Mouse (Mus musculus) fibroblast of lung, adult 2 months (primary cell): ENCODE results near the gene Thbd.
A peak's percentile ranks its signal among the peaks of the same experiment; 100 is the strongest.

Experiments used
- DNase-seq: peaks from one replicate; pipeline ENCODE4 v3.0.0-alpha.2; 2011; ENCODE audit warnings: low read depth

Gene Thbd

DNA sequence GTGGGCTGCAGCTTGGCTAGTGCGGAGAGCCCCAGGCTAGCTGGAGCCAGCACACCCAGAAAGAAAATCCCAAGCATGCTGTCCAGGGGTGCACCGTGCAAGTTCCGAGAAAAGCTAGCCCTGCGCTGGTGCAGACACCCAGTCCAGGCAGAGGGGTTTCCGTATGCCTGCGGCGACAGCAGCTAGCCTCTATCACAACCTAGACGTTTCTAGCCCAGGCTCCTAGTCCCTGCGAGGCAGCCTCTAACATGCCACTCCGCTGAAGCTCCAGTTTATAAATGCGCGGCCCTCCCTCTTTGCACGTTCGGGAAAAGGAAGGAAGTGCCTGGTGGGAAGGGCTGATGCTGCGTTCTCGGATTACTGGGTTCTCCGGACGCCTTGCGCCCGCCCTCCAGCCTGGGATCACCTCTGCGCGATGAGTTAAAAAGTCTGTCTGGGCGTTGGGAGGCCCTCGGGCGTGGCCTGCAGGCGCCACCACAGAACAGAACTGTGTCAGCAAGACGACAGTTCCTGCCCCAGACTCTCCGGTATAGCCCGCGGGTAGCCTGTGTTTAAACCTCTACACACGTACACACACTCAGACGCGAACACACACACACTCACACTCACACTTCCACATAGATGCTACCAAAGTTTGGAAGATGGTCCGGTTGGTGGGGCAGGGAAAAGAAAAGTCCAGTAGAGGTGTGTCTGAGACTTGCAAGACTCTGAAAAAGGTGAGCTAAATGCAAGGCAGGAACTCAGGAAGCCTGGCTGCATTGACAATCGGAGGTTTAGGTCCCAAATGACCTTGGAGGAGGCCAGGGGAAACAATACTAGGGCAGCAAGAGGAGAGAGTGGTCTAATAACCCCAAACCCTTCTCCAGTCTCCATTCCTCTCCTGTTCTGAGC is at the start of gene Thbd:
TSS of gene Thbd (minus strand) at position 319 of the 891 bp plus-strand sequence.
- no peak for DNase-seq

DNA sequence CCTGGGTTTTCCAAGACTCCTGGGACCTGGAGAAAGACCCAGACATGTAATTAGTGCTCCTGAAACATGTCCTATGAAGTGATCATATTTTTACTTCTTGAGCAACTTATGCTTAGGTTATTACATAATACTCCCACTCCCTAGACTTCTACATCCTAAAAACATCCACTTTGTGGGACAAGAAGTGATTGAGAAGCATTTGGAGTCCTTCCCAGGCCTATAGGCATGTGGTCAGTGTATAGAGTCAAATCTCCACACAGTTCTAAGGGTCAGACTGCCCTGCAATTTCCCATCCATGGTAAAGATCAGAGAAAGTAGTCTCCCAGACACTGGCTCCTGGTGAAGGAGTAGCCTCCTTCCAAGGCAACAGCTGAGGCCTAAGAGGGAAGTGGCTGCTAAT is 47.4 kb upstream of the Thbd start:
- no peak for DNase-seq

DNA sequence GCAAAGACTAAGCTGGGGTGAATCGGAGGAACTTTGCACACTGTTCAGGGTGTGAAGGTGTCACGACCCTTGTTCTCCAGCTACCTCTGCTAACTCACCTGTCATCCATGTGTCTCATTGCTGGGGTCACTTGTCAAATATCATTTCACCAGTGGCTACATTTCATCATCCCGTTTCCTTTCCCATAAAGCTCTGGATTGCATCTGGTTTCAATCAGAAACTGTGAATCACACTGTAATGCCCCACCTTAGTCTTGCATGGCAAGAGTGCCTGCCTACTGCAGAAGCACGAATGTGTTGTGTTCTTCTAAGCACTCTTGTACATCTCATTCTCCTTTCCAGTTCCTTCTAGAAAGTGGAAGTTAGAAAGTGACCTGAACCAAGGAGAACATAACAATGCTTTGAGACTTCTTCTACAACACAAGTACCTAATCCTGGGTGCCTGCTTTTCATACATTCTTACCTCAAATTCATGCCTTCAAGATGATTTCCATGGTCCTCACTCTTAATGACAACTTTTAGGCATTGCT is 46.1 kb upstream of the Thbd start:
- DNase-seq = peak; percentile 64

DNA sequence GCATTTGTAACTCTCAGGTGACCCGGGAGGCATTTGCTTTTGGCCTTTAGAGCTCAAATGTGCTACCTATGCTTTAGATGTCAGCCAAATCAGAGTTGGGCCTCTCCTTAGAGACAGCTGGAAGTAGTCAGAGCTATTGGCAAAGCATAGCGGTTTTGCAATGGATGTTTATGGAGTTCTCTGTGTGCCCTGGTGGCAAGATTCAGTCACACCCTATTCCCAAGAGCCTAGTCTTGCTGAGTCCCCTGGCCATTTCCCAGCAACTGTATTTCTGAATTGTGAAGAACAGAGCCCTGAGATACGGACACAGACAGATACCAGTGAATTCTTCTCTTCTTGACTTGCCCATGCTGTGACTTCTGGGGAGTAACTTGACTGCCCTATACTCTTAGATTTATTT is 45.1 kb upstream of the Thbd start:
- peak; percentile 24 for DNase-seq

DNA sequence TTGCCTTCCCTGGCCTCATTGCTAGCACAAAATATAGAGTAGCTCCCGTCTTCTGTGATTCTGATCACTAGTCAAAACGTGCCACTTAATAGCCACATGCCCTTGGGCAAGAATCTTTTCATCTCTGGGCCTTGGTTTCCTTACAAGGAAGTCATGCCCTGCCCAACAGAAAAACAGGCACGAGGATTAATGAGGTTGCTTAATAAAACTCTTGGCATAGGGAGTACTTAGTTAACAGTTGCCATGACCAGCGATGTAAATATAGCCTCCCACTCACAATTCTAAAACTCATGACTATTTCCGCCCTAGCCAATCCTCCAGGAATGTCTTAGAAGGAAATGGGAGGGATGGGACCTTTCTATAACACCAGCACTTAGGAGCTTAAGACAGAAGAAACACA is 43.5 kb upstream of the Thbd start:
- no peak for DNase-seq

DNA sequence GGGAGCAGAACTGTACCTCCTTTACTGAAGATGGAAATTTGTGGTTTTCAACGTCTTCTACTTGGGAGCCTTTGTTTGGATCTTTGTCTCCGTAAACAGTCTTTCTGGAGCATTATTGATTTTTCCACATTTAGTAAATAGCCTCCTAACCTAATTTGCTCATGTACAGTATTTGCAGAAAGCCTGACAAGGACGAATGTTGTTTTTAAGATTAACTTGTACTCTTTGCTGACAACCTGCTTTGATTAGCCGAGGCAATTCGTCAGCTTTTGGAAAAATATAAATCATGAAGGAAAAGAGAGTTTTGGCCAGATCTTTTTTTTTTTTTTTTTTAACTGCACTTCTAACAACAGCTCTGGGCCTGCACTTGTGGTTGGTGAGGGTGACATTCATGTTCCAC is 42.6 kb upstream of the Thbd start:
- no peak for DNase-seq

DNA sequence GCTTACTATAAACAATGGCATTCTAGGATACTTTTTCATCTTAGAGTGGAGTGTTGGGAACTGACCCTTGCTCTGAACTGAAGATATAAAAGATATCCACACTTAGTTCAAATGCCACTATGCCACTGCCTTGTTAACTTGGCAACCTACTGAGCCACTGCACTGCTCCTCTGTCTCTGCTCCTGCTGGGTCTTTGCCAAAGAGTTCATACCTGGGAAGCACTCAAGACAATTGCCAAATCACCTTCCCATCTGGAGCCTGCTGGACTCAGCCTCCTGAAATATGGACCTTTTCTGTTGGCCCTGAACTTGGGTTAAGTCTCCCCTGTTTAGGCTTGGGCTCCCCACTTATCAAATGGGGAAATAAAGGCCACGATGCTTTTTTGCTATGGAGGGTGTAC is 41.7 kb upstream of the Thbd start:
- no peak for DNase-seq

DNA sequence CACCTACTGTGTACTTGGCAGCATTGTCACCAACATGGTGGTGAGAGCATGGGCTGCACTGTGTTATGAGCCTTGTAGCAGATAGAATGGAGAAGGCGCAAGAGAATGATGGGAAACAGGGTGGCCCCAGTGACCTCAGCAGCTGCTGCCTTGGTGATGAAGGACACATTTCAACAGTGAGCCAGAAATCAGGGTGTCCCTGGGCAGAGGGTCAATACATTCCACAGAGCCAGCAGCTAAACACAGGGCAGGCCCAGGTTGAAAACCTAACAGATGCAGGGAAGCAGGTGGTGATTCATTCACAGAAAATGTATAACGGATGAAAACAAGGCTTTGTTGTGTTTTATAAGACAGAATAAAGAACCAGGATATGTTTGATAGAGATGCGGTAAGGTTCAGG is 38.5 kb upstream of the Thbd start:
- no peak for DNase-seq

DNA sequence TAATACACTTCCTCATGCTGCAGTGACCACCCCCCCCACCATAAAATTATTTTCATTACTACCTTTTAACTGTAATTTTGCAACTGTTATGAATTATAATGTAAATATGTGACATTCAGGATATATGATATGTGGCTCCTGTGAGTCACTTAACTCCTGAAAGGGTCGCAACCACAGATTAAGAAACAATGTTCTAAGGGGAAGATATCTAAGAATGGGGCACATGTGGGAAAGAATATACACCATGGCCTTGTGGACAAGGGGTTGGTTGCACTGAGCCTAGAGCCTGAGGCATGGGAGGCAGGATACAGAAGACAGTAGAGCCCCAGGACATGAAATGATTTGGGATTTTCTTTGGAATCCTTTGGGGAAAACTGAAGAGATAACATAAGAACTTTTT is 37.6 kb upstream of the Thbd start:
- DNase-seq = no peak

DNA sequence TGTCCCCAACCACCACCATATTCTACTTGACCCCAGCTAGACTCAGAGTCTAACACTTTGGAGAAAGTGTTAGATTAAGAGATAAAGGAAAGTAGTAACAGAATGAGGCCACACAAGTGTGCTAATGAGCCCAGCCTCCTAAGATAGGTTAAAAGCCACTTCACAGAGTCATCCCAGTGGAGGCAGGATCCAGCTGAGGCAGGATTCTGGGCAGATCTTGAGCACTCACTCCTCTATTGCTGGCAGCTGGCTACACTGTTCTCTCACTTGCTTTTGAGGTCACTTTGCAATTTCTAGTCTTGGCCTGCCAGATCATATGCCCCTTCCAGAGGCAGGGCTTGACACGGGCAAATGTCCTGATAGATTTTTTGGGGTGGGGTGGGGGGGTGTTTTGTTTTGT is 36.5 kb upstream of the Thbd start:
- no peak for DNase-seq

DNA sequence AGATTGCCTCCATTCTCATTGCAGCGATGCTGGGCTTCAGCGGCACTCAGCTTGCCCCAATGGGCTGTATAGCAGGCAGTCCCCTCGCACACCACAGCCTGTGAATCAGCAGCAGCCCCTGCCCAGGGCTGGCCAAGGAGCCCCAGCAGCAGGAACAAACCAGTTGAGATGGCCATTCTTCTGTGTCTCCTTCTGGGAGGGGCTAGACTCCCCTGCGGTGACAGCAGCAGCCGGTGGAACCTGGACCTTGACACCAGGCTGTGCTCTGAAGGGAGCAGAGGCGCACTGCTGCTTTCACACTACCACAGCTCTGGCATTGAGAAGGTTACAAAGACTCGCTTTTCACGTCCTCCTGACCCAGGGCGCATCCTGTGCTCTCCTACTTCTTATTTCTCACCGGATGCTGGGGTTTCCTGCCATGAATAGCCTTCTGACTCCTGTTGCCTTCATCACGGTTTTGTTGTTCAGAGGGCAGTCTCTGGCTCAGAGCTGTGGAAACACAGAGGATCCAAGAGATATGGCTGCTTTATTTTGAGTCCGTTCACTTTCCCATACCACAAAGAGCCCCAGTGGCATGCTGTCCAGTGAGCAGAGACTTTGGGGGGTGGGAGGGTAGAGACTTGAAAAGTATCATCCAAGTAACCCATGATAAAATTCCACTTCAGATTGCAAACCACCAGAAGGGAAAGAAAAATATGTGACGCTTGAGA is 35.4 kb upstream of the Thbd start, which contains the start of gene Cd93:
TSS of gene Cd93 (minus strand) at position 315 of the 710 bp plus-strand sequence.
- DNase-seq = no peak

DNA sequence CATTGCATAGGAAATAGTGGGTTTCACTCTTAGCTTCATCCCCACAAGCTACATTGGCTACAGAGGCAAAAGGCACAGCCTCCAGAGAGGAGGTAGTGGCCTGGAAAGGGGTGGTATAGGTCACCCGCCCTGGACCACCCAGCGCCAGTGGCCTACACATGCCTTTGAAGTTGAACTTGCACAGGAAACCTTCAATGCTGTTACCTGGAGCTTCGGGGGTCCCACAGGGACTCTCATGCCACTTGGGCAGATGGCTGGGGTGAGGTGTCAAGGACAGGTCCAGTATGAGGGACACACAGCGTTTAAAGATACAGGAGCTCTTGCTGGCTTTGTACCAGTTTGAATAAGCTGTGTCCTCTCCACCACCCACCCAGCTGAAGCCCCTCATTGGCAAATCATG is 34.7 kb upstream of the Thbd start:
- DNase-seq = no peak

DNA sequence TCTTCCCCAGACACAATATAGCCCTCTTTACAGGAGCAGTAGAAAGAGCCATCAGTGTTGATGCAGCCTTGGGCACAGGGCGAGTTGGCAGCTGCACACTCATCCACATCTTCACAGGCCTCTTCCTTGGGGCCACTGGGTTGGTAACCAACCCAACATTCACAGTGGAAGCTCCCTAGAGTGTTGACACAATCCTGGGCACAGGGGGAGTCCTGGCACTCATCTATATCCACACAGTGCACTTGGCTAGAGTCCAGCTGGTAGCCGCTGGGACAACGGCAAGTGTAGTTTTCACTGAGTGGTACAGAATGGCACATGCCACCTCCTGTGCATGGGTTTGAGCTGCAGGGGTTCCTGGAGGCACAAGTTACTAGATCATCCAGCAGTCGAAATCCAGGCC is 34.2 kb upstream of the Thbd start:
- DNase-seq = no peak

DNA sequence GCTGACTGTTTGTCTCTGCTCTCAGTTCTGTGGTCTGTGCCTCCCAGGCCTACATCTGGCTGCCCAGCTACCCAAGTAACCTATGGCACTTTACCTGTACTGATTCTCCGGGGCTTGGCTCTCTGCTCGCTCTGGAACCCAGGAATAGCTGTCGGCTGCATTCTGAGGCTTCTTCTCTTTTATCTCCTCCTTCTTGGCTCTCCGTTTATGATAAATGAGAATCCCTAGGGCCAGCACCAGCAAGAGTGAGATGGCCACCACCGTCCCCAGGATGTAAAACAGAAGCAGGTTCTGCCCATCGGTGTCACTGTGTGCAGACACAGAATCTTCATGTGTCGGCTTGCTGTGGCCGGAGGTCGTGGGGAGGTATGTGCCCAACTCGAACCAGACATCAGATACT is 33.4 kb upstream of the Thbd start:
- no peak for DNase-seq

DNA sequence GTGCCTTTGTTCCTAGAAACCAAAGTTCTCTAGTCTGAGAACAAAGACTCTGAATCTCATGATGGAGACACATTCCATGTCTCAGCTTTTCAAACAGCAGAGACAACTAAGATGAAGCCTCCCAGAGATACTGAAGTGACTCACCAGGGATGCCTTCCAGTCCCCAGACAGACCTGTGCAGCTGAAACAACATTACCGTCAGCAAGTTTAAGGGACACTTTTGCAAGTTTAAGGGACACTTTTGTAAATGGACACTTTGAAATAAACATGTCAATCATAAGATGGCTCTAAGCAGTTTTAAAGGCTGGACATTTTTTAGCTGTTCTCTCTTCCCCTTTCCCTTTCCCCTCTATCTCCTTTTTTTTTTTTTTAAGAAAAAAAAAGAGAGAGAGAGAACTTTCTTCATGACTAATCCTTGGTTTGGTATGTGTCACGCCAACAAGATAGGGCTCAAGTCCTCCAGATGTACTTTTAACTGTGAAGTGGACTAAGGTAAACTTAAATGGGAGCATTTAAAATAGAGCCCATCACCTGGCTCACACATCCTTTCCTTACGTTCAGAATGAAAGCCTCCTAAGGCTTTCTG is 31.8 kb upstream of the Thbd start:
- DNase-seq = no peak

DNA sequence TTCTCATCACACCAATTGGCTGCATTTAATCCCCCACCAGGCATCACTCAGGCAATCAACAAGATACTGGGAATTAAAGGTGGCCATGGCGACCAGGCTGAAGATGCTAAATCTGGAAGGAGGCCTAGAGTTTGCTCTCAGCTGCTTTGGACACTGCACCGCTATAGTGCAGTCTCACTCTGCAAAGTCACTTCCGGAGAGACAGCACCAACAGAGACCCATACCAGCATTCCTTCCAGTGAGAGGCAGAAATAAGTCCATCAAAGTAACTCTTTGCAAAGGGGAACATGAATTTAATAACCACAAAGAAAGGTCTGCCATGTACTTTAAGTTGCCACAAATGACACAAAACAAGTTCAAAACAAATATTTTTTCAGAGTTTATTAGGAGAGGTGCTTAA is 28.3 kb upstream of the Thbd start:
- DNase-seq = no peak

DNA sequence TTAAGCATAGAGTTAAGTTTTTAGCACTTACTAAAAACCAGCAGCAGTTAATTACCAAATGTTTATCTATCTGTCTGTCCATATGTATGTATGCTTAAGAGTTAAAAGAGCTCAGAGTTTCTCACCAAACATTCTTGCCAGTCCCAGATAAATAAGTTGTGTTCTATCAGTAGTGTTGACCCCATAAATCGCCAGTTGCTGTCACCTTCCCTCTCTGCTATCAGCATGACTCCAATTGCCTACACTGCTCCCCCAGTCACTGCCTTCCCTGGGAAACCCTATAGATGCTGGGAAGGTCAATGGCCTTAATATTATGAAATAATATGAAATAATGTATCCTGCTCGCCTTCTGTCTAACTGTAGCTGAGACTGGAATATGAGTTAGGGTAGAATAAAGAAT is 24.4 kb upstream of the Thbd start:
- no peak for DNase-seq

DNA sequence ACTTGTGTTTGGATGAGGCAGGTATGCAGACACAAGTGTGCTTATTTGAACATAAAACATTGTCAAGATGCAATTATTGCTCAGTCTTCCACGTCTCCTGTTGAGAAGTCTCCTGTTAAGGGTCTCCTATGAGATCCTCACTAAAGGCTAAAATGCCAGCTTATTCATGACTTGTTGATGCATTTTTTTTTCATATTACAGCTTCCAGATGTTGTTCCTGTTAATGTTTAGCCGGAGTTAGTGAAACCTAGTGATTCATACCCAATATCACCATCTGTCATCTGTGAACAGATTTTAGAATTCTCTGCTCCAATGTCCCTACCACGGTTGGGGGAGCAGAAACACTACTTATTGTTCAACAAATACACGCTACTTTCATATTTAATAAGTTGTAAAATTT is 23.0 kb upstream of the Thbd start:
- DNase-seq = no peak

DNA sequence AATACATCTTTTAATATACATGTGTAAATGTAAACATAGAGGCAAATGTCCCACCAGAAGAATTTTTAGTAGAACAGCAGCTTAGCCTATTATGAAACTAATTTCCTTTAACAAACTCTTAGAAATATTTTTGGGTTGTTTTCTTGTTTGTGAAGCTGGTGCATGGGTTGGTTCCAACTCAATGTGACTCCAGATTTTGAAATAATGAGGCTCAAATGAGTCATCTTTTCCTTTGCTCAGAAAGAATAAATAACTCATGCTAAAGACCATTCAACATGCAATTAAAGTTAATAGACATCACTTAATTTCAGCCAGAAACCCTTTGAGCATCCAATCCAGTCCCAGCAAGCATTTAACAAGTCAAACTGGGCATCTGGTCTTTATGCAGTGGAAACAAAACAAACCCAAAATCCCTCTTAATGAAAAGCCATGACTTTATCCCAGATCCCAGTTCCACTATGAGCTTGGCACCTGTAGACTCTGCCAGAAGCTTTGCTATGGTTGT is 21.1 kb upstream of the Thbd start:
- DNase-seq = no peak

DNA sequence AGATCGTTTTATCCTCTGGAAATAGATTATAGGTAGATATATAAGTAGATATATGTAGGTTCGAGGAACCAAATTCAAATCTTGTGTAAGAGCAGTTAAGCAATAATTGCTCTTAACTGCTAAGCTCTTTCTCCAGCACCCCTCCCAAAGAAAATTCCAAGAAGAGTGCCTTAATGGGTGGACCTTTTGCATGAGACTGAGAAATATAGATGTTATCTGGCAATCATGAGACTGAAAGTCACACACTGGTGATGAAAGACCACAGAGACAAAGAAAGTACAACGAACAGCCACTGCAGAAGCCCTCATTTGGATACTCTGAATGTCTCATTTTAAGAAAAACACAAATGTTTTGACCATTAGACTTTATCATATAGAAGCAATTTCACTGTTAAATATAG is 20.5 kb upstream of the Thbd start:
- DNase-seq = no peak

DNA sequence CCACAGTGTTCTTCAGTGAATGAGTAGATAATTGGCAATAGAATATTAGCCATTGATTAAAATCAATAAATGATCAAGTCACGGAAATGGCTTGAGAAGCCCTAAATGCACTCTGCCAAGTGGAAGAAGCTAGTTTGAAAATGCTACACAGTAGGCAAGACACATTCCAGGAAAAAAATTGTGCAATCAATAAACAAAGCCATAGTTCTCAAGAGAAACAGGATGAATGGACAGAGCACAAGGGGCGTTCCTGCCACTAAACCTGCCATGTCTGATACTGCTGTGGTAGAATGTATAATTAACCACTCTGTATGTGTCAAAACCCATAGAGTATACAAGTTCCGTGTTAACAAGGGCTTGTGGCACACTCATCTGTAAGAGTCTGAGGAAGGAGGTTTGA is 19.6 kb upstream of the Thbd start:
- no peak for DNase-seq

DNA sequence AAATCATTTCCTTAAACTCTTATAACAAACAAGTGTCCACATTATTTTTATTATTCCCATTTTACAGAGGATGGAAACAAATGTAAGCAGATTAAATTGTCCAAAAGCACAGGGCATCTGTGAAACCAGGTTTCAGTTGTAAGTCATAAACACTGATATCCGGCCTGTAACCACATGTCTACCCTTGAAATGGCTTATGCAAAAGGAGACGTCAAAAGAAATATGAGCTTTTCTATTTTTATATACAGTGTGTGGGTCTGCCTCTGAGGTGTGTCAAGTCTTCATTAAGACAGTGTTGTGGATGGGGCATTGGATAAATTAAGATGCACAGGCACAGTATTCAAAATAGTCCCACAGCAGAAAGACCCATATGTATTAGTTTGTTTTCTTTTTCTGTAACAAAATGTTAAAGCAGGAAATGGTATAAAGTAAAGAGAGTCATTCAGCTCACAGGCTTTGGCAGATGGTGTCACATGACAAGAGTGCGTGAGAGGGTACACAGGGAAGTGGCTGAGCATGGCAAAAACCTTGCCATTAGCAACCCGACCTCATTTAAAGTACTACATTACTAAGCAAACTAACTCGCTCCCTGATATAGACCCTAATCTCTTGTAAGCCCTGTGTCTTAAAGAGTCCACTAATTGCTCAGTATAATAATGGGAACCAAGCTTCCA is 17.9 kb upstream of the Thbd start:
- DNase-seq = no peak
